Mouse (Mus musculus): Measurements from ENCODE around the gene Pgpep1. TPM values are rescaled to one million over a fixed set of nuclear protein-coding genes. Genes with fewer than 3 reads are reported as not detected.

The Pgpep1 gene
- polyA plus RNA-seq, 1 experiment from 2014 or later, result 78.3 TPM

DNA sequence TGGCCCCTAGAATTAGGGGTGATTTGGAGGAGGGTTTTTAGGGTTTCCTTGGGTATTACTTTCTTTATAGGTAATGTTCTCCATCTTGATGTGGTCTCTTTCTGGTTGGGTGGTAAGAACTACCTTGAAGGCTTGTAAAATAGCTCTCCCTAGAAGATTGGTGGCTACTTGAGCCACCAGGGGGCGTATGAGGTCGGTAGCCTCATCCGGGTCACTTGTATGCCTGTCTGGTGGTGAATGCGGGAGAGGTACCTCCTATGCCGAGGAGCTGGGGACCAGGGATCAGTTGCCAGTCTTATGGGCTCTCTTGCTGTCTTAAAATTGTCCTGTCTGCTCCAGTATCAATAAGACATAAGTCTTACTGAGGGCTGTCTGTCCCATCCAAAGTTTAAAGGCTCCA lies 35.1 kb downstream of the Pgpep1 start:
- no peaks in the 10 kb centered on the region for H3K9me3 ChIP-seq (ENCODE audit: control insufficient read depth, low read length)
- no peak overlapping the region for H3K9ac ChIP-seq (ENCODE audit: low read depth, low read length)
- 19% methylated on average over 5 of the region's 5 CpGs for WGBS
- H3K27me3 ChIP-seq (replicated peaks; ENCODE audit: control insufficient read depth, insufficient read depth, low read length), result no peaks in the 10 kb centered on the region
- H3K4me2 ChIP-seq (ENCODE audit: low read length), result no peak overlapping the region
- H3K36me3 ChIP-seq (ENCODE audit: control insufficient read depth, insufficient read depth, low read length), result no peaks in the 10 kb centered on the region
- no peak overlapping the region for H3K4me3 ChIP-seq (ENCODE audit: low read length)
- ATAC-seq, result no peak
- peaks cover 9% of the 10 kb centered on the region; the same call in 1 of the 2 replicates for H3K4me1 ChIP-seq (ENCODE audit: control insufficient read depth, insufficient read depth, low read depth, low read length)
- H3K27ac ChIP-seq (ENCODE audit: low read depth, low read length), result no peak overlapping the region

DNA sequence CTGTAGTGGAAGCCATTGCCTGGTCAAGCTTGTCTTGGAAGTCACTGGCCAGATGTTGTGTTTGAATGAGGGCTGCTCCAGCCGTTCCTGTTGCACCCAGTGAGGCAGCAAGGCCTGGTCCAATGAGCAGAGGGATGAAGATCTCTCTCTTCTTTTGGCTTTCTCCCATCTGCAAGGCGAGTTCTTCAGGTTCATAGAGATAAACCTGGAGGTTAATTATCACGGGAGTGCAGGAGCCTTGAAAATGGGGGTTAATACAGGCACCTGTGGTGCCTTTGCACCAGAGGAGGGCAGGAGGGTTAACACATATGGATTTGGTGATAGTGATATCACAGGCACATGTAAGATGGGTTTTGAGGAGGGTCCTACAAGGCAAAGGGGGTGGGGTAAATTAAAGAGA lies 38.0 kb downstream of the Pgpep1 start:
- Histone ChIP-seq H3K9ac (ENCODE audit: low read depth, low read length) (no peak overlapping the region), H3K4me3 (ENCODE audit: low read length) (no peak overlapping the region), H3K4me1 (ENCODE audit: control insufficient read depth, insufficient read depth, low read depth, low read length) (no peaks in the 10 kb centered on the region), H3K4me2 (ENCODE audit: low read length) (no peak overlapping the region), H3K36me3 (ENCODE audit: control insufficient read depth, insufficient read depth, low read length) (no peaks in the 10 kb centered on the region), H3K27ac (ENCODE audit: low read depth, low read length) (no peak overlapping the region), H3K9me3 (ENCODE audit: control insufficient read depth, low read length) (no peaks in the 10 kb centered on the region), H3K27me3 (replicated peaks; ENCODE audit: control insufficient read depth, insufficient read depth, low read length) (no peaks in the 10 kb centered on the region)
- no peak for ATAC-seq
- 67% methylated on average over 3 of the region's 3 CpGs for WGBS

DNA sequence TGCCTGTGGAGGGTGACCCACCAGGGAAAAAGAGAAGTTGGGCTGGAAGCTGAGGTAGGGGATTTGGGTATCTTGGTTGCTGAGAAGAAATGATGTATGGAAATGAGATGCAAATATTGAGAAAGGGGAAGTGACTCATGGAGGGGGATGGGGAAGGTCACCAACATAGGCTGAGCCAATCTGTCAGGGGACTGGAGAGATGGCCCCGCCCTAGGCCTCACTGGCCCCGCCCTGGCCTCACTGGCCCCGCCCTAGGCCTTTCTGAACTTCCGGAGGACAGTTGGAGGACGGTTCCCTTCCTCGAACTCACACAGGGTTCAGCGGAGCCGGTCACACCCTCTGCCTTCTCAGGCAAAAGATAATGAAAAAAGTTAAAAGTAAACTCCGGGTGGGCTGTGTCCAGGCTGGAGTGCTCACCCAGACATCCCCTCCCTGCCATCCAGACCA lies 41.3 kb downstream of the Pgpep1 start:
- no peaks in the 10 kb centered on the region for H3K4me1 ChIP-seq (ENCODE audit: control insufficient read depth, insufficient read depth, low read depth, low read length)
- no peak overlapping the region for H3K4me2 ChIP-seq (ENCODE audit: low read length)
- H3K9me3 ChIP-seq (ENCODE audit: control insufficient read depth, low read length), result no peaks in the 10 kb centered on the region
- WGBS, result 24% methylated on average over 9 of the region's 9 CpGs
- no peak for ATAC-seq
- no peaks in the 10 kb centered on the region for H3K36me3 ChIP-seq (ENCODE audit: control insufficient read depth, insufficient read depth, low read length)
- H3K27ac ChIP-seq (ENCODE audit: low read depth, low read length), result no peak overlapping the region
- H3K4me3 ChIP-seq (ENCODE audit: low read length), result no peak overlapping the region
- H3K27me3 ChIP-seq (replicated peaks; ENCODE audit: control insufficient read depth, insufficient read depth, low read length), result no peaks in the 10 kb centered on the region
- H3K9ac ChIP-seq (ENCODE audit: low read depth, low read length), result no peak overlapping the region

DNA sequence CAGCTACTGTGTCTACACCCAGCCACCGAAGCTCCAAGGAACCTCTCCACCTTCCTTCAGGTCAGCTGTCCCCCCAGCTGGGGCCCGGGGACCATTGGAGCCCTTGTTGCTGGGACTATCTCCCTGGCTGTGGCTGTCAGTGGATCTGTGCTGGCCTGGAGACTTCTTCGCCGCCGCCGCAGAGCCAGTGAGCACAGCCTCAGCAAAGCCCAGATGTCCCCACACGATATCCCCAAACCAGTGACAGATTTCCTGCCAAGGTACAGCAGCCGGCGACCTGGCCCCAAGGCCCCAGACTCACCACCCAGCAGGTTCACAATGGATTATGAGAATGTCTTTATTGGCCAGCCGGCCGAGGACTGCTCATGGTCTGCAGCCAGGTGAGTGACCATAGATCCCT lies 42.2 kb downstream of the Pgpep1 start:
- H3K9ac ChIP-seq (ENCODE audit: low read depth, low read length), result 0 out of 2 replicates have a peak overlapping the region, but pooled peaks have one; percentile 13
- no peak overlapping the region for H3K27ac ChIP-seq (ENCODE audit: low read depth, low read length)
- no peaks in the 10 kb centered on the region for H3K9me3 ChIP-seq (ENCODE audit: control insufficient read depth, low read length)
- WGBS, result 79% methylated on average over 11 of the region's 11 CpGs
- ATAC-seq, result no peak
- H3K27me3 ChIP-seq (replicated peaks; ENCODE audit: control insufficient read depth, insufficient read depth, low read length), result no peaks in the 10 kb centered on the region
- H3K4me2 ChIP-seq (ENCODE audit: low read length), result no peak overlapping the region
- H3K4me1 ChIP-seq (ENCODE audit: control insufficient read depth, insufficient read depth, low read depth, low read length), result no peaks in the 10 kb centered on the region
- no peaks in the 10 kb centered on the region for H3K36me3 ChIP-seq (ENCODE audit: control insufficient read depth, insufficient read depth, low read length)
- no peak overlapping the region for H3K4me3 ChIP-seq (ENCODE audit: low read length)

DNA sequence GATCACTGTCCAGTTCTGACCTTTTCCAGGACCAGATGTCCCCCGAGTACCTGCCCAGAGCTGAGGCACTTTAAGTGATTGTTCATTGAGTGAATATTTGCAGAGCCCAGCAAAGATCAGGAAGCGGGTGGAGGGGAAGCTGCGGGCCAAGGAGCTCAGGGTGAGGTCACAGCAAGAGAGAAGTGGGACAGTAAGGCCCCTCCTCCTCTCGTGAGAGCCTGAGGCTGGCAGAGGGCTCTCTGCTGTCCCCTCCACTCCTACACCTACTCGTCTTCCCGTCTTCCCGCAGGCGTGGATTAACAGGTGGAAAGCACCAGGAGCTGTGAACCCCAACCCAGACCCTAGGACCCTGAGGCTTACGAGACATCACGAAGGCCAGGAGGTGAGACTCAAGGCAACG lies 43.5 kb downstream of the Pgpep1 start:
- H3K4me2 ChIP-seq (ENCODE audit: low read length), result no peak overlapping the region
- no peak overlapping the region for H3K4me3 ChIP-seq (ENCODE audit: low read length)
- H3K27ac ChIP-seq (ENCODE audit: low read depth, low read length), result no peak overlapping the region
- no peaks in the 10 kb centered on the region for H3K36me3 ChIP-seq (ENCODE audit: control insufficient read depth, insufficient read depth, low read length)
- ATAC-seq, result no peak
- H3K9ac ChIP-seq (ENCODE audit: low read depth, low read length), result no peak overlapping the region
- H3K9me3 ChIP-seq (ENCODE audit: control insufficient read depth, low read length), result no peaks in the 10 kb centered on the region
- no peaks in the 10 kb centered on the region for H3K27me3 ChIP-seq (replicated peaks; ENCODE audit: control insufficient read depth, insufficient read depth, low read length)
- peaks cover 1% of the 10 kb centered on the region for H3K4me1 ChIP-seq (ENCODE audit: control insufficient read depth, insufficient read depth, low read depth, low read length)
- WGBS, result 53% methylated on average over 11 of the region's 11 CpGs

DNA sequence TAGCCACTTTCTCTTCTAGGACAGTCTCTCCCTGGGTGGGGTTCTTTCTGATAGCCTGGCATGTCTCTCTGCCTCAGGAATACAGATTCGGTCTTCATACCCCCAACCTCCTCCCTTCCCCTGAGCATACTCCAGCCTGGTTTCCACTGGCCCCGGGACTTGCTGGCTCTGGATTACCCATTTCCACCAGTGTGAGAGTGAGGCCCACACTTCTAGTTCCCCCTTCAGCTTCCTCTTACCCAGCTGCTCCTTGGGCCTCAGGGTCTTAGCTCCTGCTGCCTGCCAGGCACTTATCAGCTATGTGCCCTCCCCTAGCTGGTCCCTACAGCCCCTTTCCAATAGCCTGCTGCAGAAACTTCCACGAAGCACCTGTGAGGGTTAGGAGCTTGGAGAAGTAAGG lies 44.3 kb downstream of the Pgpep1 start, which contains the start of gene Lrrc25:
Gene Lrrc25 (plus strand): TSS at position 262 of the 400 bp plus-strand sequence.
- no peak within 1 kb of the TSS for H3K27ac ChIP-seq (ENCODE audit: low read depth, low read length)
- no peak within 1 kb of the TSS for H3K9ac ChIP-seq (ENCODE audit: low read depth, low read length)
- H3K4me2 ChIP-seq (ENCODE audit: low read length), result no peak within 1 kb of the TSS
- ATAC-seq, result no peak
- peaks cover 9% of the 10 kb centered on the region for H3K4me1 ChIP-seq (ENCODE audit: control insufficient read depth, insufficient read depth, low read depth, low read length)
- WGBS, result 90% methylated on average over 3 of the region's 3 CpGs
- no peaks in the 10 kb centered on the region for H3K36me3 ChIP-seq (ENCODE audit: control insufficient read depth, insufficient read depth, low read length)
- no peaks in the 10 kb centered on the region for H3K9me3 ChIP-seq (ENCODE audit: control insufficient read depth, low read length)
- no peak within 1 kb of the TSS for H3K4me3 ChIP-seq (ENCODE audit: low read length)
- no peaks in the 10 kb centered on the region for H3K27me3 ChIP-seq (replicated peaks; ENCODE audit: control insufficient read depth, insufficient read depth, low read length)

DNA sequence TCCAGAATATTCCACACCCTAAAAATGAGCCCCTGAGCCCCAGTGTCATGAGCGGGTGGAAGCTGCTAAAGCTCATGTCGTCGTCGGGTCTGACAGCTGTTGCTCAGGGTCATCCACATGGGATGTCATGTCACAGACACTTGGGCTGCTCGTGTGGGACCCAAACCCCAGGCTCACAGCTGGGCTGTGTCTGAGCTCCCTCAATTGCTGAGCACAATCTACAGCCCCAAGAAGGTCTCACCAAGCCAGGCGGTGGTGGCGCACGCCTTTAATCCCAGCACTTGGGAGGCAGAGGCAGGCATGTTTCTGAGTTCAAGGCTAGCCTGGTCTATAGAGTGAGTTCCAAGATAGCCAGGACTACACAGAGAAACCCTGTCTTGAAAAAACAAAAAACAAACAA lies 44.9 kb downstream of the Pgpep1 start:
- no peaks in the 10 kb centered on the region for H3K9me3 ChIP-seq (ENCODE audit: control insufficient read depth, low read length)
- no peaks in the 10 kb centered on the region for H3K36me3 ChIP-seq (ENCODE audit: control insufficient read depth, insufficient read depth, low read length)
- H3K27ac ChIP-seq (ENCODE audit: low read depth, low read length), result no peak overlapping the region
- ATAC-seq, result no peak
- H3K4me3 ChIP-seq (ENCODE audit: low read length), result no peak overlapping the region
- H3K9ac ChIP-seq (ENCODE audit: low read depth, low read length), result no peak overlapping the region
- H3K4me2 ChIP-seq (ENCODE audit: low read length), result no peak overlapping the region
- 88% methylated on average over 8 of the region's 8 CpGs for WGBS
- H3K4me1 ChIP-seq (ENCODE audit: control insufficient read depth, insufficient read depth, low read depth, low read length), result peaks cover 14% of the 10 kb centered on the region
- no peaks in the 10 kb centered on the region for H3K27me3 ChIP-seq (replicated peaks; ENCODE audit: control insufficient read depth, insufficient read depth, low read length)

DNA sequence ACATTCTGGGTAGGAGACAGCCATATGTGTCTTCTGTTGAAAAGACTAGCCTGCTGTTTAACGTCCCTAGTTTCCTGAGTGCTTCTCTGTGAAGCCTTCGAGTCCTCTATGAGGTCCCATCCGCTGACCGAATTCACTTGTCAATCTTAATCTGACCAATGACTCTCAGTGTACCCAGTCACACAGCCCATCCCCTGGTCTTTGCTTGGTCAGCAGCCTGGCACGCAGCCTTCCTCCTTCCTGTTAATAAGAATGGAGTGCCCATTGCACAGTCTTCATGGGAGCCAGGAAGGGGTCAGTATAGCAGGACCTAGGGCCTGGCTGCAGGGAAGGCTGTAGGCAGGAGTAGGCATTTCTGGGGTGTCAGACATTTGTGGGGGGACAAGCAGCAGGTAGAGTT lies 45.7 kb downstream of the Pgpep1 start:
- H3K9me3 ChIP-seq (ENCODE audit: control insufficient read depth, low read length), result no peaks in the 10 kb centered on the region
- no peak overlapping the region for H3K4me3 ChIP-seq (ENCODE audit: low read length)
- no peaks in the 10 kb centered on the region for H3K36me3 ChIP-seq (ENCODE audit: control insufficient read depth, insufficient read depth, low read length)
- peaks cover 22% of the 10 kb centered on the region for H3K4me1 ChIP-seq (ENCODE audit: control insufficient read depth, insufficient read depth, low read depth, low read length)
- H3K27me3 ChIP-seq (replicated peaks; ENCODE audit: control insufficient read depth, insufficient read depth, low read length), result no peaks in the 10 kb centered on the region
- no peak overlapping the region for H3K9ac ChIP-seq (ENCODE audit: low read depth, low read length)
- no peak overlapping the region for H3K27ac ChIP-seq (ENCODE audit: low read depth, low read length)
- H3K4me2 ChIP-seq (ENCODE audit: low read length), result no peak overlapping the region
- 70% methylated on average over 5 of the region's 5 CpGs for WGBS
- ATAC-seq, result no peak

DNA sequence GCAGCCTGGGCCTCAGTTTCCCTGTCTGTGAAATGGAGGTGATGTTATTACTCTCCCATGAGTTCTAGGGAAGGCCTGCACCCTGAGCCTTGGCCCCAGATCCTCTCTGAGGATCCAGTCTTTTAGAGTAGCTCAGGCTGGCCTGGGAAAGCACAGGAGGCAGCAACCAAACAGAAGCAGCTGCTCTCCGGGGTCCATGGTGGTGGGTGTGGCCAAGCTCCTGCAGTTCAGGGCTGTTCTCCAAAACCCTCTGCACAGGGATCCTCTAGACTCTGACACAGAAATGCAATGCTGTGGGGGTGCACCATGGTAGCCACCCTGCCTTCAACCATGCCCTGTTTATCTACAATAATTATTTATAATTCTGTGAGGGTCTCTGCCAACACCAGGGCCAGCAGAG lies 46.4 kb downstream of the Pgpep1 start:
- Histone ChIP-seq H3K36me3 (ENCODE audit: control insufficient read depth, insufficient read depth, low read length) (no peaks in the 10 kb centered on the region), H3K9me3 (ENCODE audit: control insufficient read depth, low read length) (no peaks in the 10 kb centered on the region), H3K27ac (ENCODE audit: low read depth, low read length) (no peak overlapping the region), H3K27me3 (replicated peaks; ENCODE audit: control insufficient read depth, insufficient read depth, low read length) (no peaks in the 10 kb centered on the region), H3K4me1 (ENCODE audit: control insufficient read depth, insufficient read depth, low read depth, low read length) (peaks cover 29% of the 10 kb centered on the region), H3K4me2 (ENCODE audit: low read length) (no peak overlapping the region), H3K4me3 (ENCODE audit: low read length) (no peak overlapping the region), H3K9ac (ENCODE audit: low read depth, low read length) (no peak overlapping the region)
- no peak for ATAC-seq
- WGBS, result 8% methylated on average over 1 of the region's 1 CpGs

DNA sequence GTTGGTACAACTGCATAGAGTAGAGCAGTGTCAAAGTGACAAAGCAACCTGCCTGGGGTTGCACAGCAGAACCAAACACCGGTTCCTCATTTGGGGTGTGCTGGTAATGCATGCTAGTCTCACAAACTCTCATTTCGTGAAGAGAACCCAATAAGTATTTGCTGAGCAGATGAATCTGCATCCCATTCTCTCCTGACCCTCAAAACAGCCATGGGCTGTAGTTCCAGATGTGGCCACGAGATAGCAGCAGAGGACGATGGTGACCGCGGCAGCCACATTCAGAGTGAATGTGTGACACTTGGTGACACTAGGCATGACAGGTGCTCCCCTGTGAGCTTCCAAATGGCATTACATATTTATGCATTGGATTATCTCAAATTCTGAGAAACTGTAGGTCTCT lies 48.3 kb downstream of the Pgpep1 start:
- H3K4me1 ChIP-seq (ENCODE audit: control insufficient read depth, insufficient read depth, low read depth, low read length), result peaks cover 43% of the 10 kb centered on the region
- peak overlapping the region; percentile 39 for H3K4me3 ChIP-seq (ENCODE audit: low read length)
- H3K27me3 ChIP-seq (replicated peaks; ENCODE audit: control insufficient read depth, insufficient read depth, low read length), result no peaks in the 10 kb centered on the region
- H3K36me3 ChIP-seq (ENCODE audit: control insufficient read depth, insufficient read depth, low read length), result no peaks in the 10 kb centered on the region
- H3K9me3 ChIP-seq (ENCODE audit: control insufficient read depth, low read length), result no peaks in the 10 kb centered on the region
- peak overlapping the region; percentile 81 for H3K4me2 ChIP-seq (ENCODE audit: low read length)
- H3K27ac ChIP-seq (ENCODE audit: low read depth, low read length), result 0 out of 2 replicates have a peak overlapping the region, but pooled peaks have one; percentile 21
- ATAC-seq, result 0 out of 2 replicates have a peak, but pooled peaks have one; percentile 5
- H3K9ac ChIP-seq (ENCODE audit: low read depth, low read length), result no peak overlapping the region
- WGBS, result 0% methylated on average over 6 of the region's 6 CpGs

All from hindbrain, embryonic 16.5 days (tissue).